Mouse (Mus musculus) CH12.LX (cell line): ENCODE results near the gene Ptx3. TPM values are rescaled to one million over a fixed set of nuclear protein-coding genes. Genes with fewer than 3 reads are reported as not detected.

Source experiments
- DNase-seq: peaks from one replicate; pipeline ENCODE4 v3.0.0-alpha.2; 2013; ENCODE audit errors: extremely low read depth
- H3K27ac ChIP-seq: 2 replicates; pipeline ENCODE4 v1.5.1; 2012; ENCODE audit warnings: low read depth, mild to moderate bottlenecking, control low read depth, moderate library complexity; ENCODE audit not compliant: insufficient read depth
- H3K27me3 ChIP-seq: replicated peaks from 2 replicates; pipeline ENCODE3; 2012; ENCODE audit warnings: inconsistent platforms
- H3K36me3 ChIP-seq, 2 experiments: replicated peaks in 1 of 2; 2 replicates each; pipeline versions ENCODE3 to v1.6.1; 2012; ENCODE audit warnings: inconsistent platforms in 1 of 2, low read length in 1 of 2, mild to moderate bottlenecking in 1 of 2, mixed read lengths in 1 of 2, moderate library complexity in 1 of 2; ENCODE audit not compliant: control insufficient read depth in 1 of 2, insufficient read depth in 1 of 2
- H3K4me1 ChIP-seq, 2 experiments: 2 replicates each; pipeline ENCODE4 v1.6.1; 2012; ENCODE audit warnings: inconsistent platforms in 1 of 2, moderate library complexity in 1 of 2; ENCODE audit not compliant: insufficient read depth in 2 of 2, control insufficient read depth in 1 of 2
- H3K4me2 ChIP-seq: 2 replicates; pipeline ENCODE4 v1.6.1; 2012; ENCODE audit warnings: low read depth, mild to moderate bottlenecking, control low read depth; ENCODE audit not compliant: poor library complexity, insufficient read depth, severe bottlenecking
- H3K4me3 ChIP-seq, 3 experiments: fragments of 150-350 bp in 1 of 3; sonication (generic) in 1 of 3; replicated peaks in 1 of 3; 2 replicates each; pipeline versions ENCODE3 to v1.5.1; 2011 to 2012; ENCODE audit warnings: low read depth in 2 of 3, low read length in 2 of 3, mild to moderate bottlenecking in 2 of 3, moderate library complexity in 2 of 3, control low read depth in 1 of 3, improper control_type of control experiment in 1 of 3, inconsistent platforms in 1 of 3, mixed read lengths in 1 of 3; ENCODE audit not compliant: poor library complexity in 1 of 3
- H3K79me2 ChIP-seq: replicated peaks from 2 replicates; pipeline ENCODE4 v1.6.1; 2012; ENCODE audit warnings: mild to moderate bottlenecking, moderate library complexity; ENCODE audit not compliant: control insufficient read depth, poor library complexity, insufficient read depth, severe bottlenecking; ENCODE audit errors: extremely low read depth
- H3K9ac ChIP-seq: 2 replicates; pipeline ENCODE4 v1.6.1; 2012; ENCODE audit warnings: low read depth, mild to moderate bottlenecking, control low read depth, moderate library complexity; ENCODE audit not compliant: insufficient read depth
- H3K9me3 ChIP-seq: replicated peaks from 2 replicates; pipeline ENCODE3; 2012; ENCODE audit warnings: low read length, inconsistent platforms, mixed read lengths
- CHD1 ChIP-seq: IDR thresholded peaks from 2 replicates; pipeline ENCODE4 v1.6.1; 2012; ENCODE audit warnings: low read depth, low read length, improper control_type of control experiment, inconsistent platforms
- CTCF ChIP-seq, 2 experiments: IDR thresholded peaks in 1 of 2; conservative IDR thresholded peaks in 1 of 2; 2 replicates each; pipeline ENCODE4 v1.5.1; 2011 to 2012; ENCODE audit warnings: low read depth in 2 of 2, low read length in 2 of 2, improper control_type of control experiment in 1 of 2, inconsistent platforms in 1 of 2, mild to moderate bottlenecking in 1 of 2, moderate library complexity in 1 of 2
- EP300 ChIP-seq: IDR thresholded peaks from 2 replicates; pipeline ENCODE4 v1.6.1; 2011; ENCODE audit warnings: low read length, improper control_type of control experiment
- ETS1 ChIP-seq: conservative IDR thresholded peaks from 2 replicates; pipeline ENCODE4 v1.6.1; 2012; ENCODE audit warnings: low read depth, mild to moderate bottlenecking, inconsistent platforms, low read length, improper control_type of control experiment, moderate library complexity
- HCFC1 ChIP-seq: IDR thresholded peaks from 2 replicates; pipeline ENCODE4 v1.6.1; 2012; ENCODE audit warnings: low read depth, mild to moderate bottlenecking, inconsistent platforms, low read length, improper control_type of control experiment
- JUND ChIP-seq: conservative IDR thresholded peaks from 2 replicates; pipeline ENCODE4 v1.6.1; 2011; ENCODE audit warnings: low read depth, low read length, improper control_type of control experiment
- NRF1 ChIP-seq: IDR thresholded peaks from 2 replicates; pipeline ENCODE4 v1.6.1; 2014; ENCODE audit warnings: low read depth, mild to moderate bottlenecking, inconsistent platforms, low read length, improper control_type of control experiment, moderate library complexity
- PAX5 ChIP-seq: IDR thresholded peaks from 2 replicates; pipeline ENCODE4 v1.6.1; 2012; ENCODE audit warnings: low read length, inconsistent platforms, mixed read lengths
- POLR2AphosphoS2 ChIP-seq: IDR thresholded peaks from 2 replicates; pipeline ENCODE4 v1.6.1; 2011; ENCODE audit warnings: low read depth, low read length, improper control_type of control experiment
- RAD21 ChIP-seq: IDR thresholded peaks from 2 replicates; pipeline ENCODE4 v1.6.1; 2011; ENCODE audit warnings: low read depth, mild to moderate bottlenecking, low read length, improper control_type of control experiment, moderate library complexity
- RCOR1 ChIP-seq: conservative IDR thresholded peaks from 2 replicates; pipeline ENCODE4 v1.6.1; 2012; ENCODE audit warnings: low read depth, mild to moderate bottlenecking, inconsistent platforms, low read length, improper control_type of control experiment
- SMC3 ChIP-seq: IDR thresholded peaks from 2 replicates; pipeline ENCODE4 v1.6.1; 2011; ENCODE audit warnings: low read depth, low read length, improper control_type of control experiment
- TCF12 ChIP-seq: IDR thresholded peaks from 2 replicates; pipeline ENCODE4 v1.6.1; 2014; ENCODE audit warnings: low read depth, mild to moderate bottlenecking, inconsistent platforms, low read length, improper control_type of control experiment
- USF1 ChIP-seq: IDR thresholded peaks from 2 replicates; pipeline ENCODE4 v1.6.1; 2014; ENCODE audit warnings: low read depth, mild to moderate bottlenecking, inconsistent platforms, low read length, improper control_type of control experiment
- USF2 ChIP-seq: conservative IDR thresholded peaks from 2 replicates; pipeline ENCODE4 v1.6.1; 2011; ENCODE audit warnings: low read depth, low read length, improper control_type of control experiment
- ZC3H11A ChIP-seq: IDR thresholded peaks from 2 replicates; pipeline ENCODE4 v1.6.1; 2012; ENCODE audit warnings: low read depth, mild to moderate bottlenecking, inconsistent platforms, low read length, improper control_type of control experiment
- ZMIZ1 ChIP-seq: IDR thresholded peaks from 2 replicates; pipeline ENCODE4 v1.6.1; 2012; ENCODE audit warnings: low read depth, mild to moderate bottlenecking, inconsistent platforms, low read length, improper control_type of control experiment
- dilution Hi-C: fragments of 300-500 bp; cut with MboI; formaldehyde crosslinking; loops from 2 replicates; pipeline ENCODE4 v1.14.3; 2020; ENCODE audit warnings: low sequenced_read_pairs; ENCODE audit not compliant: extremely low pct_unique_long_range_greater_than_20kb, extremely low pct_ligation_motif_present
- in situ Hi-C: fragments of 300-500 bp; cut with MboI; formaldehyde crosslinking; loops from 3 replicates; pipeline ENCODE4 v1.14.3; 2019; ENCODE audit warnings: low sequenced_read_pairs, low pct_ligation_motif_present, low pct_unique_long_range_greater_than_20kb, mixed read lengths
- polyA plus RNA-seq: library from polyadenylated mRNA; unstranded; fragments of >175 nt; gene quantifications from 2 replicates; pipeline ENCODE4 v1.2.1, GENCODE M21; 2012; ENCODE audit warnings: low read depth; ENCODE audit not compliant: insufficient read length
- total RNA-seq, 2 experiments: library from RNA; depleted of rRNA; stranded (reverse); fragments of 300-350 nt in 1 of 2; fragments of >200 nt in 1 of 2; gene quantifications; 2 replicates each; pipeline ENCODE4 v1.2.3; 2012 to 2014

Ptx3 gene
- total and polyA plus RNA-seq, 3 experiments = not detected

- H3K4me3 ChIP-seq = no peak overlapping the region
- no peaks in the 10 kb centered on the region for H3K27me3 ChIP-seq
- no peaks in the 10 kb centered on the region for H3K36me3 ChIP-seq
- no peak for DNase-seq
- H3K4me2 ChIP-seq = no peak overlapping the region
- dilution Hi-C loops (no loop called here), in situ Hi-C loops (no loop called here)
- H3K9me3 ChIP-seq = no peaks in the 10 kb centered on the region
- no peak overlapping the region for H3K9ac ChIP-seq
- no peak overlapping the region for H3K27ac ChIP-seq
- TF ChIP-seq ZMIZ1 (no peak), HCFC1 (no peak), EP300 (no peak), RCOR1 (no peak), CHD1 (no peak), PAX5 (no peak), TCF12 (no peak), ETS1 (no peak), JUND (no peak), NRF1 (no peak), POLR2AphosphoS2 (no peak), USF2 (no peak)
- no peaks in the 10 kb centered on the region for H3K4me1 ChIP-seq
- H3K79me2 ChIP-seq = no peaks in the 10 kb centered on the region
Measured at GRCm38 (mm10) chr3:66254504-66255105, 34.9 kb downstream of the Ptx3 start.

- Histone ChIP-seq H3K4me3 (no peak overlapping the region), H3K9me3 (no peaks in the 10 kb centered on the region), H3K79me2 (no peaks in the 10 kb centered on the region), H3K36me3 (no peaks in the 10 kb centered on the region), H3K9ac (no peak overlapping the region), H3K4me1 (no peaks in the 10 kb centered on the region), H3K27me3 (no peaks in the 10 kb centered on the region), H3K4me2 (no peak overlapping the region), H3K27ac (no peak overlapping the region)
- TF ChIP-seq RAD21 (peak; percentile 77), CTCF (conservative IDR thresholded peaks at IDR 0.05 in 1 of 2, IDR thresholded peaks at IDR 0.05 in 1 of 2; ENCODE audit: low read depth in 2 of 2, low read length in 2 of 2) (peak in 1 of 2 experiments; percentile 71; a peak in 2 of 4 replicates), SMC3 (peak; percentile 69), USF1 (no peak), ZC3H11A (0 out of 2 replicates have a peak, but pooled peaks have one; percentile 12)
- dilution Hi-C loops = no loop called here
- in situ Hi-C loops = no loop called here
- peak; percentile 41 for DNase-seq
Measured at GRCm38 (mm10) chr3:66262319-66262718, 42.6 kb downstream of the Ptx3 start.
